Mouse (Mus musculus): ENCODE measurements around the gene Fam71e2.

GRCm38 (mm10) chr7:4783667-4784268 lies 12.7 kb upstream of the Fam71e2 start:
- TF ChIP-seq CTCF (IDR thresholded peaks at IDR 0.05; ENCODE audit: control insufficient read depth, insufficient read depth, low read length) (no peak), POLR2A (IDR thresholded peaks at IDR 0.05; ENCODE audit: borderline replicate concordance, control insufficient read depth, low read depth, low read length) (no peak)

Measured in bone marrow, adult 2 months (tissue).